Mouse (Mus musculus) intestine, embryonic 16.5 days (tissue): ENCODE data around the gene Anks1. TPM values are rescaled to one million over a fixed set of nuclear protein-coding genes. Genes with fewer than 3 reads are reported as not detected.
"Not testable (repeated sequence)": the region's sequence is repeated elsewhere in the genome, so short reads cannot be mapped to it uniquely, and the experiment has no call there.

ENCODE experiments used
- ATAC-seq: fragments of 200-750 bp; cut with Nextera tagmentation; 2 replicates; pipeline ENCODE4 v1.8.0; 2017; ENCODE audit warnings: moderate TSS enrichment, moderate library complexity
- H3K27ac ChIP-seq: fragments of 300-500 bp; sonication (generic); 2 replicates; pipeline ENCODE4 v1.5.1; 2014; ENCODE audit warnings: mild to moderate bottlenecking, low read length
- H3K27me3 ChIP-seq: fragments of 300-500 bp; sonication (generic); replicated peaks from 2 replicates; pipeline ENCODE4 v1.6.1; 2014; ENCODE audit warnings: low read length, control low read depth, mixed read lengths; ENCODE audit not compliant: control insufficient read depth, insufficient read depth
- H3K36me3 ChIP-seq: fragments of 300-500 bp; sonication (generic); 2 replicates; pipeline ENCODE4 v1.6.1; 2014; ENCODE audit warnings: low read length, control low read depth; ENCODE audit not compliant: control insufficient read depth, insufficient read depth
- H3K4me1 ChIP-seq: fragments of 300-500 bp; sonication (generic); 2 replicates; pipeline ENCODE4 v1.6.1; 2014; ENCODE audit warnings: low read length, control low read depth, mixed read lengths; ENCODE audit not compliant: control insufficient read depth, insufficient read depth
- H3K4me2 ChIP-seq: fragments of 300-500 bp; sonication (generic); 2 replicates; pipeline ENCODE4 v1.6.1; 2014; ENCODE audit warnings: low read depth, low read length, control low read depth
- H3K4me3 ChIP-seq: fragments of 300-500 bp; sonication (generic); 2 replicates; pipeline ENCODE4 v1.5.1; 2014; ENCODE audit warnings: mild to moderate bottlenecking, low read length
- H3K9ac ChIP-seq: fragments of 300-500 bp; sonication (generic); 2 replicates; pipeline ENCODE4 v1.6.1; 2014; ENCODE audit warnings: low read depth, low read length
- H3K9me3 ChIP-seq: fragments of 300-500 bp; sonication (generic); 2 replicates; pipeline ENCODE4 v1.6.1; 2016; ENCODE audit warnings: low read length, control low read depth; ENCODE audit not compliant: control insufficient read depth
- WGBS: fragments of 180-500 bp; shearing (Covaris S2); extraction: QIAGEN DNeasy Blood & Tissue Kit; methylation state at CpG from one replicate; pipeline ENCODE4 v1.1.7; 2014; 5-methylcytosine and 5-hydroxymethylcytosine counted together
- polyA plus RNA-seq: library from polyadenylated mRNA; unstranded; fragments of >200 nt; fragmentation: Nextera tagmentation; extraction: Ambion mirVana; gene quantifications from 2 replicates; pipeline ENCODE4 v1.2.1, GENCODE M21; 2015

Anks1 gene
- polyA plus RNA-seq, 1 experiment from 2014 or later, result 10.0 TPM

DNA sequence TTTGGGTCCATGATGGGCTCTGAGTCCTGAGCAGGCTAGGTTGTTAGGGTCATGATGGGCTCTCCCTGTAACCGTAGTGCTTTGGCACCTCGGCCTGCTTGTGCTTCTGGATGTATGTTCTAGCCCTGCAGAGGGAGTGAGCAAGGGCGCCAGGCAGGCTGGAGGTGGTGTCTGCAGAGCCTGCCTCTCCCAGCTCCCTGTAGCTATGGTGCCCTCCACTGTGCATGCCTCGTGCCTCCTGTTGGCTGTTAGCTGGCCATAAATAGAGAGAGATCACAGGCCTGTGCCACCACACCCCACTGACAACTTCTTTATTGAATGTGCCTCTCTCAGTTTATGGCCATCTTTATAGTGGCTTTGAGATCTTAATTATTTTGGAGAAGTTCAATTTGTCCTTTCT is 87.2 kb downstream of the Anks1 start:
- ATAC-seq, result peak; percentile 80
- Histone ChIP-seq H3K4me2 (no peak overlapping the region), H3K4me1 (0 out of 2 replicates have a peak, but pooled peaks cover 6% of the 10 kb centered on the region), H3K36me3 (0 out of 2 replicates have a peak, but pooled peaks cover 3% of the 10 kb centered on the region), H3K4me3 (no peak overlapping the region), H3K27ac (no peak overlapping the region), H3K9me3 (no peaks in the 10 kb centered on the region), H3K9ac (no peak overlapping the region), H3K27me3 (no peaks in the 10 kb centered on the region)
- 61% methylated on average over 4 of the region's 4 CpGs for WGBS

DNA sequence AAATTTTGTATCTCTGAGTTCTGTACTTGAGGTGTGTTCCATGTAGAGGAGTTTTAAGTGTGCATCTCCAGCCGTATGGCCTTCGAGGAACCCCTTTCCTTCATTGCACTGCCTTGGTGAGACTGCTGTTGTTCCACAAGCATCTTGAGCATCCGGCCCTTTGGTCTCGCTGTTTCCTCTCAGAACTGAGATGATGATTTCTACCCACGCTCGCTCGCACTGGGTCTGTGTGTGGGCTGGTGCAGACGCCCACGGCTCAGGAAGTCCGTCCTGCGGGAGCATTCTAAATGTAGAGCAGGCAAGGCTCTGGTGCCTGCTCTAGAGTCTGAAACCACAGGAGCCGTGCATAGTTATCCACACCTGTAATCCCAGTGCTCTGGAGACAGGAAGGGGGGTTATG is 88.1 kb downstream of the Anks1 start:
- Histone ChIP-seq H3K27me3 (no peaks in the 10 kb centered on the region), H3K9ac (no peak overlapping the region), H3K4me2 (no peak overlapping the region), H3K4me3 (no peak overlapping the region), H3K9me3 (no peaks in the 10 kb centered on the region), H3K36me3 (no peaks in the 10 kb centered on the region), H3K27ac (no peak overlapping the region), H3K4me1 (0 out of 2 replicates have a peak, but pooled peaks cover 6% of the 10 kb centered on the region)
- WGBS, result 69% methylated on average over 12 of the region's 12 CpGs
- no peak for ATAC-seq

DNA sequence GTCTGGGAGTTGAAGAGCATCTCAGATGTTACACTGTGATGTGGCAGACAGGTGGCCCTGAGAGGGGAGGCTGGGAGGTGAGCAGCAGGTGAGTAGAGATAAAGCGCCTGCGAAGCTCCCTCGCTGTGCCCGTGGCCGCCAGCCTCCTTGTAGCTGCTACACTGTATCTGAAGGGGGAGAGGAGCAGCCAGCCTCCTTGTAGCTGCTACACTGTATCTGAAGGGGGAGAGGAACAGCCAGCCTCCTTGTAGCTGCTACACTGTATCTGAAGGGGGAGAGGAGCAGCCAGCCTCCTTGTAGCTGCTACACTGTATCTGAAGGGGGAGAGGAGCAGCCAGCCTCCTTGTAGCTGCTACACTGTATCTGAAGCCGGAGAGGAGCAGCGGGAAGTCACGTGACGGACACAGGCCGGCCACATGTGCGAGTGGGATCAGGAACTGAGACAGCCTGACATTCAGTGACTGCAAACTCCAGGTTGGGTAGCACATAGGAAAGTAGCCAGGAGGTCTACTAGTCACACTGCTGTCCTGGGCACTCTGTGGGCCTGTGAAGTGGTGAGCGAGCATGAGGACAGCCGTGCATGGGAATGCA is 90.7 kb downstream of the Anks1 start:
- WGBS, result 88% methylated on average over 13 of the region's 13 CpGs
- H3K9ac ChIP-seq, H3K4me2 ChIP-seq, H3K9me3 ChIP-seq, H3K27me3 ChIP-seq, H3K36me3 ChIP-seq, H3K27ac ChIP-seq, ATAC-seq, H3K4me3 ChIP-seq, H3K4me1 ChIP-seq: not testable (repeated sequence)

DNA sequence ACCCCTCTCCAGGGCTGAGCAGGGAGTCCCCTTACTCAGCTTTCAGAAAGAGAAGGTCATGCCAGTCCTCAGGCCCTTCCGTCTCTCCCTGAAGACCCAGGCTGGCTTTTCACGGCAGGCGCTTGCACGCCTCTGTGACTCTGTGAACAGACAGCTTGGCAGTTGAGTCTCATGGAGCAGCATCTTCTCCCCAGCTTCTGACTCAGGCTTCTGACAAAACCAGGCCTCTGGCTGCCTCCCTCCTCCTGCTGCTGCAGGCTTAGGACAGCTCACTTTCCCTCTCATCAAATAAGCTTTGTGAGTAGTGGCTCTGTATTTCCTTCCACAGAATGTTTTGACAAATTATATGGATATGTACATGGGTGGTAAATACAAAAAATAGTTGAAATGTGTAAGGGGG is 91.3 kb downstream of the Anks1 start:
- 76% methylated on average over 4 of the region's 4 CpGs for WGBS
- Histone ChIP-seq H3K27ac (no peak overlapping the region), H3K27me3 (no peaks in the 10 kb centered on the region), H3K9me3 (no peaks in the 10 kb centered on the region), H3K4me2 (no peak overlapping the region), H3K36me3 (no peaks in the 10 kb centered on the region), H3K9ac (no peak overlapping the region), H3K4me1 (no peaks in the 10 kb centered on the region), H3K4me3 (no peak overlapping the region)
- no peak for ATAC-seq

- H3K4me1 ChIP-seq, result peaks cover 4% of the 10 kb centered on the region; the same call in 1 of the 2 replicates
- H3K36me3 ChIP-seq, result no peaks in the 10 kb centered on the region
- H3K4me2 ChIP-seq, result no peak overlapping the region
- H3K9ac ChIP-seq, result no peak overlapping the region
- peak; percentile 61 for ATAC-seq
- WGBS, result 57% methylated on average over 1 of the region's 1 CpGs
- no peak overlapping the region for H3K4me3 ChIP-seq
- no peaks in the 10 kb centered on the region for H3K27me3 ChIP-seq
- H3K27ac ChIP-seq, result no peak overlapping the region
- no peaks in the 10 kb centered on the region for H3K9me3 ChIP-seq
These were observed 91.7 kb downstream of the Anks1 start for GRCm38 (mm10) chr17:28000851-28001250.

GRCm38 (mm10) chr17:28005393-28005792 is 96.3 kb downstream of the Anks1 start:
- ATAC-seq, result no peak
- H3K36me3 ChIP-seq, result no peaks in the 10 kb centered on the region
- no peak overlapping the region for H3K4me2 ChIP-seq
- H3K27me3 ChIP-seq, result no peaks in the 10 kb centered on the region
- no peak overlapping the region for H3K4me3 ChIP-seq
- peak overlapping the region; percentile 42; the same call in 1 of the 2 replicates for H3K27ac ChIP-seq
- peaks cover 34% of the 10 kb centered on the region for H3K4me1 ChIP-seq
- no peaks in the 10 kb centered on the region for H3K9me3 ChIP-seq
- no peak overlapping the region for H3K9ac ChIP-seq

GRCm38 (mm10) chr17:28006208-28006607 is 97.1 kb downstream of the Anks1 start:
- WGBS, result 70% methylated on average over 8 of the region's 8 CpGs
- Histone ChIP-seq H3K36me3 (no peaks in the 10 kb centered on the region), H3K9ac (peak overlapping the region; percentile 67), H3K27ac (peak overlapping the region; percentile 89), H3K27me3 (no peaks in the 10 kb centered on the region), H3K9me3 (no peaks in the 10 kb centered on the region), H3K4me3 (no peak overlapping the region), H3K4me2 (no peak overlapping the region), H3K4me1 (peaks cover 38% of the 10 kb centered on the region)
- no peak for ATAC-seq

GRCm38 (mm10) chr17:28006611-28007010 is 97.5 kb downstream of the Anks1 start:
- Histone ChIP-seq H3K4me2 (peak overlapping the region; percentile 56), H3K27ac (peak overlapping the region; percentile 89), H3K4me3 (peak overlapping the region; percentile 39; the same call in 1 of the 2 replicates), H3K36me3 (no peaks in the 10 kb centered on the region), H3K27me3 (no peaks in the 10 kb centered on the region), H3K9ac (peak overlapping the region; percentile 67), H3K9me3 (no peaks in the 10 kb centered on the region), H3K4me1 (peaks cover 38% of the 10 kb centered on the region)
- ATAC-seq, result no peak
- 51% methylated on average over 5 of the region's 5 CpGs for WGBS

DNA sequence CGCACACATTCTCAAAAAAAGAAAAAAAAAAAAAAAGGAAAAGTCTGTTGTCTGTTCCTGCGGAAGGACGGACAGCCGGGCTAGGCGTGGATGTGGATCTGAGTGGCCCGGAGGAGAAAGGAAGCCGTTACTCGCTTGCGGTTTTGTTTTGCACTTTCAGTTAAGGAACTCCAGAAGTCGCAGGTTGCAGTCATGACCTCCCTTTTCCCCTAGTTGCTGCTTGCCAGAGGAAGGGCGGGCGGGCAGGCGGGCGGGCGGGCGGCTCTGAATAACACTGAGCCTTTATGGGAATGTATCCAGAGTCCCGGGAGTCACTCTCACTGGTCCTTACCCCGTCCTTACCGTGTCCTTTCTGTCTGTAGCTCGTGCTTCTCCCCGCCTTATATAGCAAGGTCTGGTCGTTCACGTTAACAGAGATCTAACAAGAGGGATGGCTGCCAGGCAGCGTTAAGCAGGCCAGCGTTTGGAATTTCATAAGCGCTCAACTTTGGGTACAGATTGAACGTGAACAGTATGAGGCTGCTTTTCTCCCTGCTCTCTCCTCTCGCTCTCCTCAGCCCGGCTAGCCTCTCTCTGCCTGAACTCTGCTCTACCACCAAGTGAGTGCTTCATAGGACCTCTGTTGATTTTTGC is 98.2 kb downstream of the Anks1 start:
- Histone ChIP-seq H3K4me3 (peak overlapping the region; percentile 39), H3K9ac (peak overlapping the region; percentile 67), H3K9me3 (no peaks in the 10 kb centered on the region), H3K4me1 (peaks cover 40% of the 10 kb centered on the region), H3K36me3 (no peaks in the 10 kb centered on the region), H3K27ac (peak overlapping the region; percentile 89), H3K27me3 (no peaks in the 10 kb centered on the region), H3K4me2 (peak overlapping the region; percentile 56)
- 15% methylated on average over 29 of the region's 29 CpGs for WGBS
- ATAC-seq, result peak; percentile 70
